ENCODE assay signal across 20 mouse cellular contexts in the genomic region with DNA sequence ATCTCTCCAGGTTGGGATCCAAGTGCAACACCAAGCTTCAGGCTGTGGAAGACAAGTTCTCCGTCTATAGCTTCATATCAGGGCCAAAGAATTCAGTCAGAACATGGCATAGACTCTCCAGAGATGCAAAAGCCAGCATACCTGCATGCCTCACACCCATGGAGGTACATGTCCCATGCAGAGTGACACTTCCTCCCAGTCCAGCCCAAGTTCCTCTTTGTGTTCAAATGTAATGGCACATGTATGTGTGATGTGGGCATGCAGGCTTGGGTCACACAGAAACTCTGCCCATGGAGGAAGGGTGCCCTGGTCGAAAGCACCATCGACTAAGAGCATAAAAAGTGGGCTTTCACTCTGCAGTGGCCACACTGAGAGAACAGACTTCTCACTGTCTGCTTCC. TPM values are rescaled to one million over a fixed set of nuclear protein-coding genes. Genes with fewer than 3 reads are reported as not detected.
DNase-seq lines count a peak whose midpoint lies in the region; ATAC-seq lines count a peak whose summit lies in the region.
"Had no signal": no experiment of that assay in that cellular context is flagged by ENCODE, and none has a peak within 500 bp of the region (broad histone marks: within the 10 kb centered on the region; RNA-seq: fewer than 3 reads in every experiment).

No protein-coding gene starts in this region.

- peak; percentile 45; the same call in 1 of the 2 replicates for ATAC-seq in monocyte, adult 5-6 weeks (replicated peaks; ENCODE audit: insufficient number of reproducible peaks, low FRiP score, low TSS enrichment, poor library complexity, severe bottlenecking)
- ATAC-seq: forebrain, embryonic 13.5 days; forebrain, postnatal 0 days; intestine, embryonic 16.5 days had no signal

- DNase-seq in adrenal gland, postnatal 14 days, result peak; percentile 4
- DNase-seq in adrenal gland, adult 8-10 months, result no peak
- DNase-seq in urinary bladder, postnatal 25 days (ENCODE audit: low spot score), result peak; percentile 2
- DNase-seq in urinary bladder, postnatal 10 days (ENCODE audit: low spot score), result no peak
- no peak for DNase-seq in adipocyte (ENCODE audit: low spot score)
- no peak for DNase-seq in B cell, adult 2 months
- DNase-seq: adrenal gland, postnatal 10 days; cerebellum, adult 11-12 months; cerebellum, adult 9-10 months; cerebellum, postnatal 25 days; forebrain, postnatal 0 days; gastrocnemius, postnatal 14 days; heart, adult 18-20 months; heart, postnatal 10 days had no signal

RNA-seq across cellular contexts. Expression of a gene that starts 29.0 kb away (rescaled TPM):
- total RNA-seq in adrenal gland, postnatal 14 days (2021), result 63.8 and 67.0 TPM in 2 replicates
- 100 to 1,000 TPM; 128 to 173 (median 140) TPM for total RNA-seq in adrenal gland, adult 8-10 months (2022)
- total RNA-seq in monocyte, adult 5-6 weeks (2017), result 0.32 to 5.5 TPM (median 0.78 TPM) in 3 replicates

RNA-seq across cellular contexts. Expression of a gene that starts 37.7 kb away (rescaled TPM):
- total RNA-seq in adrenal gland, postnatal 14 days (2021), result not detected in 2 replicates
- not detected for total RNA-seq in adrenal gland, adult 8-10 months (2022)
- total RNA-seq in monocyte, adult 5-6 weeks (2017), result not detected in 3 replicates
- total RNA-seq: adrenal gland, postnatal 10 days; CH12.LX; forebrain, postnatal 0 days; gastrocnemius, adult 18-20 months; gastrocnemius, postnatal 14 days; heart, adult 18-20 months; heart, postnatal 10 days; hematopoietic stem cell, adult 5-6 weeks had no signal

RNA-seq across cellular contexts. Expression of a gene that starts 41.8 kb away (rescaled TPM):
- total RNA-seq in adrenal gland, postnatal 14 days (2021), result 326 and 340 TPM in 2 replicates
- total RNA-seq in adrenal gland, adult 8-10 months (2022), result 100 to 1,000 TPM; 342 to 453 (median 370) TPM
- 155 to 237 TPM (median 205 TPM) in 3 replicates for total RNA-seq in monocyte, adult 5-6 weeks (2017)

RNA-seq across cellular contexts. Expression of a gene that starts 41.9 kb away (rescaled TPM):
- 15.7 and 17.2 TPM in 2 replicates for total RNA-seq in adrenal gland, postnatal 14 days (2021)
- 10 to 100 TPM; 17.3 to 20.0 (median 18.7) TPM for total RNA-seq in adrenal gland, adult 8-10 months (2022)
- 3.6 to 10.0 TPM (median 9.5 TPM) in 3 replicates for total RNA-seq in monocyte, adult 5-6 weeks (2017)

RNA-seq across cellular contexts. Expression of a gene that starts 50.2 kb away (rescaled TPM):
- 14.6 and 16.0 TPM in 2 replicates for total RNA-seq in adrenal gland, postnatal 14 days (2021)
- total RNA-seq in adrenal gland, adult 8-10 months (2022), result 10 to 100 TPM; 16.3 to 27.7 (median 22.2) TPM
- total RNA-seq in monocyte, adult 5-6 weeks (2017), result 11.1 to 17.6 TPM (median 15.7 TPM) in 3 replicates

Comparison
In these comparisons a context has a peak if more than half of its experiments do, and no peak if none do; other contexts are left out.
1. DNase-seq: peak in adrenal gland, postnatal 14 days (single experiment) and urinary bladder, postnatal 25 days (single experiment); none in adrenal gland, adult 8-10 months (single experiment), urinary bladder, postnatal 10 days (single experiment), adipocyte (single experiment) and B cell, adult 2 months (0 of 2).